Mouse (Mus musculus) monocyte, adult 2 months (primary cell): Measurements from ENCODE around the gene Grk5.
A peak's percentile ranks its signal among the peaks of the same experiment; 100 is the strongest.
"Not testable (repeated sequence)": the region's sequence is repeated elsewhere in the genome, so short reads cannot be mapped to it uniquely, and the experiment has no call there.

Experiments used
- DNase-seq, 2 experiments: peaks; one replicate each; pipeline ENCODE4 v3.0.0; 2022; ENCODE audit warnings: low spot score in 2 of 2, low read depth in 1 of 2

The Grk5 gene

DNA sequence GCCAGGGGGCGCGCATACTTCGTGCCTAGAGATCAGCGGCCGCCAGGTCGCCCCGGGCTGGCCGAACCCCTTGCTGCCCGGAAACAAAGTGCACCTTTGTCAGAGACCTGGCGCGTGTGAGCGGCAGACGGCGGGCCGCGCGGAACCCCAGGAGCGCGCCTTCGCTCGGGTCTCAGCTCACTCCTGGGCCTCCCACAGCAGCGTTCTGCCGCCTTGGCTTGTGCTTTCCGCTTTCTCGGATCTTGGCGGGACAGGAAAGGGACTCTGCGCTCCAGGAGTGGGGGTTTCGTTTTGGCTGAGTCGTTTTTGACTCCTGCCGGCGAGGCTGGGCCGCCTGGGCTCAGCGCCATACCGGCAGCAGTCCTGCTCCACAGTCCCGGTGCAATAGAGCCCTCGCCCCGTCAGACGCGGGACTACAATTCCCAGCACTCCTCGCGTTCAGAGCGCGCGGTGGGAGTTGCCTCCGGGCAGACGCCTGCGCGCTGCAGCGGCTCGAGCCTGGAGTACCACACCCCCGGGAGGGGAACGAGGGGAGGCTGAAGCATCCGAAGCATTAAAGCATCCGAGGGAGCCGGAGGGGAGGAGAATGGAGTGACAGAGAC, at the start of gene Grk5:
TSS of gene Grk5 (plus strand) at position 36 of the 602 bp plus-strand sequence.
- DNase-seq, result peak; percentile 71 to 84

DNA sequence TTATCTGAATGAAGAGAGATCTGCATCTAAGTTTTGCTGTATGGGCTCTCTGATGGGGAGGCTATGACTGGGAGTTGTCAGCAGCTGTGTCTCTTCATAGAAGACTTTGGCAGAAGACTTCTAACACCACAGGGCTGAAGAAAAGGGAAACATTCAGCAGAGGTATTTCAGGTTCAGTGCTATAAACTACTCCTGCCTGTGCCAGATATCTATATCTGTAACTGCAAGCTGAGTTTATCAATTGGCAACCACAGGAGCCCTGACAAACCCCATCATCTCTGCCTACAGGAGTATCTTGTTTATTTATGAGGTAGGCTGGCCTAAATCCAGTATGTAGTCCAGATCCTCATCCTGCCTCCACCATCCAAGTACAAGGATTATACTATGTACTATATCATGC, 46.2 kb upstream of the Grk5 start:
- DNase-seq, result no peak

DNA sequence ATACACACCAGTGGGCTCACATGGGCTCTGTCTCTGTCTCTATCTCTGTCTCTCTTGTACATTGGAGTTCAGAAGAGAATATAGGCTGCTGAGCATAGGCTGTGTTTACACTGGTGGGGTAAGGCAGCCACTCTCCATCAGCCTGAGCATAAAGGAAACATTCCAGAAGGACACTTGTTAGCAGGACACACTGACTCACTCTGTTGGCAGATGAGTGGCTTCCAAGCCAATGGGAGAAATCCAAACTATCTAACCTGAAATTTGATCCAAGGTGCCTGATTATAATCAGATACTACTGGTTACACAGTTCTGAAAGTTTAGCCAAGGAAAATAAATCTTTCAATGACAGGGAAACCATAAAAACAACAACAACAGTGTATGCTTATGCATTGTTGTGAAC, 43.8 kb upstream of the Grk5 start:
- no peak for DNase-seq

DNA sequence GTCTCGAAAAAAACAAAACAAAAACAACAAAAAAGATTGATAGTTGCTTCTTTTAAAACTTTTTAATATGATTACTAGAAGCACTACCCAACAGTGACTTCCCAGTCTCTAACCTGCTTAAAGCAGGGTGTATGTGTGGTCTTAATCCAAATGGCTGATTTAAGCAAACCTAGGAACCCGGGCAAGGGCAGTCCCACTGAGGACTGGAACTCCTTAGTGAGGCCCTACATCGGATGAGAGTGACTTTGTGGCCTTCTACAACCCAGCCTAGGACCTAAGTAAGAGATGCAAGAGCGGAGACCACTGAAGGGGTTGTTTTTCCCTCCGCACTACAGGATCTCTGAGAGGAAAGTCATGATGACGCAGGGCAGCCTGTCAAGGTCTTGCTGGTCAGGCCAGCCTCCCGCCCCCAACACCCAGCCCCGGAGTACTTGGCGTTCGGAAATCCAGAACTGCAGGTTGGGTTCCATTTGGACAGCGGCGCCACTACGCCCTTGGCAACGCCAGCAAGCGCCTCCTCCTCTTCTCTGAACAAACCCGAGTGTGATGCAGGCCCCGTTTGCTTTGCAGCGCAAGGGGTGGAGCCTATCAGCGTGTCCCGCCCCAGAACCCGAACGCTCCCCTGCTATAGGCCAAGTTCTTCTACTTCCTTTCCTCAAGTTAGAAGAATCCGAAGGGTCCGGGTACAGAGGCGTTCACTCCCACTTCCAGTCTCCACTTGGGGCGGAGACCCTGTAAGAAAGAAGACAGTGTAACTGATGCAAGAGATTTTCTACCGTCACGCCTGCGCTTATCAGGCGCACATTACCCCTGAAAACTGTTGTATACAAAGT, 28.5 kb upstream of the Grk5 start, which contains the start of gene Sfxn4:
TSS of gene Sfxn4 (minus strand) at position 612 of the 833 bp plus-strand sequence.
- DNase-seq, result peak; percentile 65 to 69

DNA sequence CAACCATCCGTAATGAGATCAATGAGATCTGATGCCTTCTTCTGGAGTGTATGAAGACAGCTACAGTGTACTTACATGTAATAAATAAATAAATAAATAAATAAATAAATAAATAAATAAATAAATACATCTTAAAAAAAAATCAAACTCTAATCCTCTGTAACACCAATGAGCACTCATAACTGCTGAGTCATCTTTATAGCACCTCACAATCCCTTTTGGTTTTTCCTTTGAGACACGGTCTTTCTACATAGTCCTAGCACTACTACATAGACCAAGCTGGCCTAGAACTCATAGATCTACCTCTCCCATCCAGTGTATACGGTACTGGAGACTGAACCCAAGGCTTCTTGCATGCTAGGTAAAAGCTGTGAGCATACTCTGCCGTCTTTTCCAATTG, 23.4 kb upstream of the Grk5 start:
- DNase-seq, result not testable (repeated sequence)

DNA sequence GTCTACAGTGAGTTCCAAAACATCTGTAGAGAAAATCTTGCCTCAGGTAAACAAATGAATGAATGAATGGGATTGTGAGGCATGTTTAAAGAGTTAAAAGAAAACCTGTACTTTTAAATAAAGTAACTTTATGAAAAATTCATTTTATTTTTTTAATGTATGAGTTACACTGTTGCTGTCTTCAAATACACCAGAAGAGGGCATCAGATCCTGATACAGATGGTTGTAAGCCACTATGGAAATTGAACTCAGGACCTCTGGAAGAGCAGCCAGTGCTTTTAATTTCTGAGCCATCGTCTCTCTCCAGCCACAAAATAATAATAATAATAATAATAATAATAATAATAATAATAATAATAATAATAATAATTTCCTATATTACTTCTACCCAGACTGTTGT, 19.1 kb upstream of the Grk5 start:
- DNase-seq, result no peak

DNA sequence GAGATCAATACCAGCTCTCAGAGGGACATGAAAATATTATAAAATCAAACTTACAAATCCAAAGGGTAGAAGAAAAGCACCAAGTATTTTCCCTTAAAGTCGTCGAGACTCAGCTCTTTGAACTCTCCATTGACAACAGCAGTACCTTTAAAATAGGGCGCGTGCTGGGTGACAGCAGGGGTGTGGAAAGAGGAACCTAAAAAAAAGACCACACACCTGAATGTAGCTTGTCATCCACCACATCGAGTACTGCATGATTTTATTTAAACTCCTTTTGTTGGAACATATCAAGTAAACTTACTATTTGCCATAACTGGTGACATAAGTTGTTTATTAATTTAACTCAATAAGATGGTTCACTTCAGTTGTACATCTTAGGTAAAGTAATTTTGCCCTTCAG, 18.2 kb upstream of the Grk5 start:
- no peak for DNase-seq

DNA sequence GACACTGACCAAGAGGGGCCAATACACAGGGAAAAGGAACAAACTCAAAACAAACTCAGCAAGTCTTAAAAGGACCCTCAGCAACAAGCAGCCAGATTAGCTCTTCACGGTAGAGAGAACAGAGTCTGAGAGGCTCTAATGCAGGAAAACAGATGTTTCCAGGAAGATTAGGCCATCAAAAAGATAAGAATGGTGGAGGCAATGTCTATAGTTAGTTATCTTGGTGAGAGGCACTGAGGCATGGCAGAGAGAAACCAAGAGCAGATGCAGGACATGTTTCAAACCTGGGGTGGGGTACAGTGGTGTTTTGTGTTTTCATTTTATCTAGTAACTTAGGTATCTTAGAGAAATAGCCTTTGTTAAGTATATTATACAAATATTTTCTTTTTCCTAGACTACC, 17.3 kb upstream of the Grk5 start:
- DNase-seq, result no peak

DNA sequence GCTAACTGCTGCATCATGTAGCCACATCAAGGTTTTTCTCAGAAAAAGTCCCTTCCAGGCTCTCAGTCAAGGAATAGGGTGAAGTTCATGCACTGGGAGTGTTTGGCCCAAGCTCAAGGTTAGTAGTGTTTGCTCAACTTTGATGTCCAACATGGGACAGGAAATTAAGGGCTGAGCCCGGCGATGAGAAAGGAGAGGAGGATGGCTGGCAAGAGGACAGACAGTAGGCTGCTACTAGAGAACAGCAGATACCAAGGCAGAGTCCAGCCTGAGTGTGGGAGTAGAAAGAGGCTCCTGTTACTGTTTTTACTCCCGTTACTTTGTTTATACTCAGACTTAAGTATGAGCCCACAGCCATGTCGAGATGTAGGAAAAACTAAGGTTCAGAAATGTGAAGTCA, 16.0 kb upstream of the Grk5 start:
- DNase-seq, result no peak

DNA sequence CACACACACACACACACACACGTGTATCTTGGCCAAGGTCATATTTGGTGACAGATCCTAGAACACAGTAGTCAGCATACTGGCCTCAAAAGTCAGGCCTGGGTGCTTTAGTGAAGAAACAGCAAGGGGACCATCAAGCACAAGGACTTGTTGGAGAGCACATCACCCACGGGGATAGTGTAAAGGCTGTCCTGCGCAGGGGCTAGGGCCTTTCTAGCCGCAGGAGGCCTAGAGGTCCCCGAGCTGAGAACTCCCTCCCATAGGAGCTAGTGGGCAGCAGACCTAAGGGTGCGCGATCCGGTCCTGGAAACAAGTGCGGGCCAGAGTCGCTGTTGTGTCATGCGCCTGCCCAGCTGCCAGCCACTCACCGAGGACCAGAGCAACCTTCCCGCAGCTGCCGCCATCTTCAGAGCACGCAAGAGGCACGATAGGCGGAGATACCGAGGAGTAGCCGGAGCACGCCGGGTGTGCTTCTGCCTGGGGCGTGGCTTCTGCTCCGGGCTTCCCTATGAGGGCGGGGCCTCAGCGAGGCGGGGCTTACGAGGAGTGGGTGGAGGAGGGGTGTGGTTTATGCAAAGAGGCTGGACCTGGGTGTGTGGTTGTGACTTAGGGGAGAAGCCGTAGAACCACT, 15.4 kb upstream of the Grk5 start, which contains the start of gene Prdx3:
TSS of gene Prdx3 (minus strand) at position 493 of the 631 bp plus-strand sequence.
- peak; percentile 95 to 98 for DNase-seq

DNA sequence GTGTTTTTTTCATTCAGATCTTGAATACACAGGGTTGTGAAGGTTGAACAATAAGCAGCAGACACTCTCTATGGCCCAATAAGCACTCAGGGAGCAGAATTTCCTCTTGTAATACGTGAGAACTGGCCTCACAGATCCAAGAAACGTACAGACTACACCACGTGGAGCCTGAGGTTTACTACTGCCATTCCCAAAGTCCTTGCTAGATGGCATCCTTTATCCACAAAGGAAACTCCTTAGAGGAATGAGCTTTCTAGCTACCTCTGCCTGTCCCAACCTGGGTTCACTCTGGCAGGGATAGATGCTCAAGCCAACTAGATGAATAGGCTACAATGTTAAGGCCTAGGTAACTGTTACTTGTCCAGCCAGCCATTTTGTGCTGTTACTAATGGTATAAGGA, 6.4 kb upstream of the Grk5 start:
- no peak for DNase-seq

DNA sequence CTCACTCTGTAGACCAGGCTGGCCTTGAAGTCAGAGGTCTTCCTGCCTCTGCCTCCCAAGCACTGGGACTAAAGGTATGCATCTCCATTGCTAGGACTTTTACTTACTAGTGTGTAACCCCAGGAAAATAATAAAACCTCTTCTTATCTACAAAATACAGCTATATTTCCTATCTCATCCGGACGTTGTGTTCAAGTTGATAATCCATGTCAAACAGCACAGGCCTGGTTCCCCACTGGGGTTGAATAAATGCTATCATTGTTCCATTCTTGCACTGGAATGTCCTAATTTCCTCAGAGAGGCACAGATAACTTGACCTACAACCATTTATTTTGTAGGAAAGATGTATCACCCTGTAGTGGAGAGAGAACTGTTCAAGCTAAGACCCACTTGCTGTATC, 1.9 kb upstream of the Grk5 start:
- DNase-seq, result no peak

DNA sequence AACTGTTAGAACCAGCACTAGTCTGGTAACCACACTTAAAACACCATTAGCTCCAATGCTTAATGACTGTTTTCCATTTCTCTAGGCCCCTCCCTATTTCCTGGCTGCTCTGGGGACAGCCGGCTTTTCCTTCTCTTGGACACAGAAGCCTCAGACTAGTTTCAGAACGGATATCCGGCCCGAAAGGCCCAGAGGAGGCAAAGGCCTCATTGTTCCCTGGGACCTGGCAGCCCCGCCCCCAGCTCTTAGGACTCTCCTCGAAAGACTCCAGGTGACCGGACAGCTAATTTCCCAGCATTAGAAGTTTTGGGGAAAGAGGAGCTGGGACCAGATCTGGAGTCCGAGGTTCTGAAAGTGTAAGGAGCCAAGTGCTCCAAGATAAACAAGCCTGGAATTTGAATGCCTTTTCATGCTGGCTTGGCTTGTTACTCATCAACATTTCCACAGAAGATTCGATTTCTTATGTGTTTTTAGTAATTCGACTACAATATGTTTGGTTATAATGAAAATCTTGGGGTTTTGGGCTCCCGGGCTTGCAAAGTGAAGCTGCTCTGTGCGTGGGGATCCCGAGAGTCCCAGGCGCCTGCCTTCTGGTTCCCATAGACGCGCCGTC, 342 bp upstream of the Grk5 start:
- no peak for DNase-seq

DNA sequence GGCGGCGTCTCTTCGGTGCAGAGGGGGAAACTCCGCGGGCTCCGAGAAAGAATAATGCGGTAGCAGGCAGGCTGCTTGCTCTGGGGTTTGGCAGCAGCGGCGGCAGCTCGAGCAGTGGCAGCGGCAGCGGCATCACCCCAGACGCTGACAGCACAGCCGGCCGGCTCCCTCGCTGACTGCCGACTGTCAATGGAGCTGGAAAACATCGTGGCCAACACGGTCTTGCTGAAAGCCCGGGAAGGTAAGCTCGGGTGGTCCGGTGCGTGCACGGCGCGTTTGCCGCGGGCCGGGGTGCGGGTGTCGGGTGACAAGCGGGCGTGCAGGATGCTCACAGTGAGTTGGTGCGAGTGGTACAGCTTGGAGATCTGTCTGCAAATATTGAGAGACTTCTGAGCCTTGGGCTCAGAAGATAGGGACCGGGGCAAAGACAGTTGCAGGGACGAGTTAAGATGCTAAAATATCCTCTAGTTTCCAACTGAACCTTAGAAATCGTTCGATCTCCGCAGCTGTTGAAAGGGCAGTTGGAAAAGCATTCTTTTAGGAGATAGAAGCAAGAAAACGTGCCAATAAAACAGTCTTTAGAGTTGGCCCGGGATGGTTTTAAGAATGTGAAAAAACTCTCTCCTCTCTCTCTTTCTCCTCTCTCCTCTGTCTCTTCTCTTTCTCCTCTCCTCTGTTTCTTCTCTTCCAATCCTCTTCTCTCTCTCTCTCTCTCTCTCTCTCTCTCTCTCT, 1.0 kb downstream of the Grk5 start:
- DNase-seq, result no peak

DNA sequence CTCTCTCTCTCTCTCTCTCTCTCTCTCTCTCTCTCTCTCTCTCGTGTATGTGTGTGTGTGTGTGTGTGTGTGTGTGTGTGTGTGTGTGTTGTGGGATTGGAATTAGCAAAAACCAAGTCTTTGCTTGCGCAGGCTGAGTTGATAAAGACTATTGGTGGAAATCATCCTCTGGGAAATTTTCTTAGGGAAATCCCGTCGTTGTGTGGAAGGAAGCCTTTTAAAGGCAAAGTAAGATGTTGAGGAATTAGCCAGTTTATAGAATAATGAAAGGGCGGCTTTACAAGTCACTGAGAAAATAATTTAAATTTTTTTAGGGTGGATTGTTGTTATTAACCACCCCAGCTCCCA, 1.5 kb downstream of the Grk5 start:
- DNase-seq, result no peak

DNA sequence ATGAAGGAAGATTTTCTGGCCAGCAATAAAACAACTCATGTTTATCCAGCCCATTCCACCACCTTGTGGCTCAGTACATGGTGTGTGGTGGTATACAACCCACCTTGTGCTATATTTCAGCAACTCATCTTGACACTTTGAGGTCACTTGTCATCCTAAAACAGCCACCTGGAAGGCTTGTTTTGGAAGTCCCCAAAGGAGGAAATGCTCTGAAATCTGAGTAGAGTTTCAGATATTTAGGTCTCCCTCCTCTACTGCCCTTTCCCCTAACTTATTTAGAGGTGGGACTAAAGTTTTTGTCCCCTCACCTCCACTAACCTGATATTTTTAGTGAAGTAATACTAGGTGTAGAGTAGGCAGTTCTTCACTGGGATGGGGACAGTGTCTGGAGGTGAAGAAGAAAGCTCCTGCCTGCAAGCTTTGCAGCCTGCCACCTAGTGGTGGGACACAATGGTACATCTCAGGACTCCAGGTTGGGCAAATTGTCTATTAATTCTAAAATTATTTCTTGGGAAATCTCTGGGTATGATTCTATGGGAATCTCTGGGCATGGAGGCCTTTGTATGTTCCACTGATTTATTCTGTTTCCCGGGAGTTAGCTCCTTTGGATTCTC, 2.5 kb downstream of the Grk5 start:
- peak; percentile 13 to 39 for DNase-seq

DNA sequence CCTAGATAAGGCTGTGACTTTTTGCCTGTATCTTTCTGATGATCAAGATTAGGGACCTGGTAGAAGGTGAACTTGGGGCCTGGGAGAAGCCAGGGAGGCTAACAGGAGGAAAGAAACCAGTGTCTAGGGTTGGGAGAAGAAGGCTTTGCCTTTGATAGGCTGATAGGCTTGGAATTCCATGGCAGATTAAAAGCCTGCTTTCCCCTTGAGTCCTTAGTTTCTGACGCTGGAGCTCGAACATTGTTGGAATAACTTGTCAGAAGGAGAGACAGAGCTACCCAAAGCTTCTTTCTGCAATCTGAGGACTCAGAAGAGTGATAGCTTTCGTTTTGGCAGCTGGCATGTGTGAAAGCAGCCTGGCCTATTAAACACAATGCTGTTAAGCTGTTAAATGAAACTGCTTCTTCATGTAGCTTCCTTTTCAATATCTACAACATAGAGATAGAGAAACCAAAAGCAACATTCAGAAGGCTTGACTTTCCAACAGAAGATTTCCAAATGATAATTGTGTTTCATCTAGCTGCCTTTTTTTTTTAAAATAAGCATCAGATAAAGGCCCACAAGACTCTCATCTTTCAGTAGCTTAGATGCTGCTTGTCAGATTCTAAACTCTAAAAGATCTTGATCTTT, 5.8 kb downstream of the Grk5 start:
- DNase-seq, result no peak

DNA sequence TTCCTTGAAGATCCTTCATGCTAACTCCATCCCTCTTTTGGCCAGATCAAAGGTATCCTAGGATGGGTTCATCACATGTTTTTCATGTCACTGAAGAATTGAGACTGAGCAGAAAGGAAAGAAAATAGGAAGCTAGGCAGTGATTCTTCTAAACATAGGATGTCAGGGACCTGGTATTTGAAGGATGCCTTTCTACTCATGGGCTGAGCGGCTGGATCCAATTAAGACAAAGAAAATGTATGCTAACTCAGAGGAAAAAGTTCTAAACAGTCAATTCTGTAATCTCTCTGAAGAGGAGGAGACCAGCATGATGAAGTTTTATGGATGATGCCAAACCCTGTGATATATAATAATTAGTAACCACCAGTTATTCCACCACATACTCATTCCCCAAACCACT, 13.6 kb downstream of the Grk5 start:
- DNase-seq, result no peak

DNA sequence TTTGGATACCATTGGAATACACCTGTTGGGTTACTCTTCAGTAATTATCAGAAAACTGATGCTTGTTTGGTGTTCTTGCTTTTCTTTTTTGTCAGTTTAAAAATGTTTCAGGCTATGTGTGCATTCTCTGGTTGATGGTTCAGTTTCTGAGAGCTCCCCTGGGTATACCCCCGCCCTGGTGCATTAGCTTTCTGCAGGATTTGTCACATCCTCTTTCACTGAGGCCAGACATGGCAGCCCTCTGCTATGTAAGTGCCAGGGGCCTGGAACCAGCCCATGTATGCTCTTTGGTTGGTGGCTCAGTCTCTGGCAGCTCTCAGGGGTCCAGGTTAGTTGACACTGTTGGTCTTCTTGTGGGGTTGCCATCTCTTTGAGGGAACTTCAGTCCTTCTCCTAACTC, 14.4 kb downstream of the Grk5 start:
- DNase-seq, result no peak

DNA sequence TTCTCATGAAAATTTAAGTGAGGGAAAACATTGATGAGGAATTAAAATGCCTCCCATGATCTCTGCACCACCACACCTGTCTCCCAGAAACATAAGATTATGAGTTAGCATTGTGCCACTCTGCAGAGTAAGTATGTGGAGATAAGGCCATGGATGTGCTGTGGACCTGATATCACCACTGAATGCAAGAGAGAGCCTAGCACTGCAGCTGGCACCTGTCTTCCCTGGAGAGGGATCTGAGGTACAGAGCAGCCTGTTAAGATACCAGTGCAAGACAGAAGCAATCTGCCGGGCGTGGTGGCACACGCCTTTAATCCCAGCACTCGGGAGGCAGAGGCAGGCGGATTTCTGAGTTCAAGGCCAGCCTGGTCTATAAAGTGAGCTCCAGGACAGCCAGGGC, 15.9 kb downstream of the Grk5 start:
- DNase-seq, result no peak
